Comparison of ENCODE assay signal across 17 mouse cellular contexts in genomic region chr11:22917786-22918185, GRCm38 (mm10).
"Had no signal": no experiment of that assay in that cellular context is flagged by ENCODE, and none has a peak within 500 bp of the region (broad histone marks: within the 10 kb centered on the region; RNA-seq: fewer than 3 reads in every experiment).

No protein-coding gene starts in this region.

- H3K4me3 ChIP-seq: lung, embryonic 15.5 days; megakaryocyte, embryonic 14.5 days; midbrain, embryonic 13.5 days; midbrain, embryonic 15.5 days; neural tube, embryonic 12.5 days; stomach, embryonic 15.5 days had no signal

- H3K27me3 ChIP-seq: lung, embryonic 15.5 days; megakaryocyte, embryonic 14.5 days; midbrain, embryonic 13.5 days; midbrain, embryonic 15.5 days; neural tube, embryonic 12.5 days; stomach, embryonic 15.5 days had no signal

- H3K4me1 ChIP-seq: lung, embryonic 15.5 days; midbrain, embryonic 13.5 days; midbrain, embryonic 15.5 days; neural tube, embryonic 12.5 days; stomach, embryonic 15.5 days had no signal

- ATAC-seq: lung, postnatal 0 days; midbrain, embryonic 13.5 days; midbrain, embryonic 15.5 days had no signal

- H3K36me3 ChIP-seq: lung, embryonic 15.5 days; midbrain, embryonic 13.5 days; midbrain, embryonic 15.5 days; neural tube, embryonic 12.5 days; stomach, embryonic 15.5 days had no signal

- H3K9me3 ChIP-seq: lung, embryonic 15.5 days; megakaryocyte, embryonic 14.5 days; midbrain, embryonic 15.5 days; neural tube, embryonic 12.5 days; stomach, embryonic 15.5 days had no signal

- DNase-seq: lung, adult 2 months; lung, postnatal 14 days; lung, postnatal 36 days; right cerebral cortex, postnatal 14 days; thymus, adult 2 months; thymus, postnatal 25 days; thymus, postnatal 4 days had no signal

- H3K4me2 ChIP-seq: lung, embryonic 15.5 days; midbrain, embryonic 11.5 days; midbrain, embryonic 13.5 days; midbrain, embryonic 15.5 days; neural tube, embryonic 12.5 days; stomach, embryonic 15.5 days had no signal

- H3K27ac ChIP-seq: lung, embryonic 15.5 days; macrophage; midbrain, embryonic 13.5 days; midbrain, embryonic 15.5 days; neural tube, embryonic 12.5 days; stomach, embryonic 15.5 days; stomach, postnatal 0 days had no signal

- H3K9ac ChIP-seq: lung, embryonic 15.5 days; midbrain, embryonic 13.5 days; midbrain, embryonic 15.5 days; neural tube, embryonic 12.5 days; stomach, embryonic 15.5 days had no signal
